Mouse (Mus musculus) small intestine, adult 2 months (tissue): ENCODE measurements around the gene Pdxp. TPM values are rescaled to one million over a fixed set of nuclear protein-coding genes. Genes with fewer than 3 reads are reported as not detected.

Experiments used
- H3K27ac ChIP-seq: fragments of 200-500 bp; 2 replicates; pipeline ENCODE4 v1.5.1; 2012; ENCODE audit warnings: low read depth, low read length, control low read depth, inconsistent platforms; ENCODE audit not compliant: insufficient read depth
- H3K27me3 ChIP-seq: fragments of 200-500 bp; 2 replicates; pipeline ENCODE4 v1.6.1; 2012; ENCODE audit warnings: mild to moderate bottlenecking, moderate library complexity, low read length, inconsistent platforms; ENCODE audit not compliant: control insufficient read depth, insufficient read depth
- H3K36me3 ChIP-seq: fragments of 200-500 bp; 2 replicates; pipeline ENCODE4 v1.6.1; 2012; ENCODE audit warnings: mild to moderate bottlenecking, low read length, control low read depth, inconsistent platforms; ENCODE audit not compliant: control insufficient read depth, insufficient read depth
- H3K4me1 ChIP-seq: fragments of 200-500 bp; 2 replicates; pipeline ENCODE4 v1.6.1; 2012; ENCODE audit warnings: low read length, inconsistent platforms, mixed read lengths; ENCODE audit not compliant: control insufficient read depth, insufficient read depth, insufficient read length
- H3K4me3 ChIP-seq: fragments of 200-500 bp; 2 replicates; pipeline ENCODE4 v1.5.1; 2012; ENCODE audit warnings: low read depth, mild to moderate bottlenecking, control low read depth, inconsistent platforms, low read length, moderate library complexity
- CTCF ChIP-seq: fragments of 200-500 bp; IDR thresholded peaks from 2 replicates; pipeline ENCODE4 v1.5.1; 2012; ENCODE audit warnings: low read depth, mild to moderate bottlenecking, control low read depth, inconsistent platforms, low read length, moderate library complexity, mixed read lengths; ENCODE audit not compliant: insufficient replicate concordance, insufficient read length; ENCODE audit errors: extremely low read depth
- POLR2A ChIP-seq: fragments of 200-500 bp; IDR thresholded peaks from 2 replicates; pipeline ENCODE4 v1.6.1; 2012; ENCODE audit warnings: low read depth, mild to moderate bottlenecking, control low read depth, inconsistent platforms, low read length, moderate library complexity
- WGBS: fragments of 180-500 bp; shearing (Covaris S2); methylation state at CpG from one replicate; pipeline ENCODE4 v1.1.7; 2018; 5-methylcytosine and 5-hydroxymethylcytosine counted together
- polyA plus RNA-seq: library from polyadenylated mRNA; depleted of rRNA; stranded (reverse); fragments of >200 nt; gene quantifications from 2 replicates; pipeline ENCODE4 v1.2.3, GENCODE M21; 2012

Pdxp gene
- polyA plus RNA-seq, 1 experiment: 4.2 TPM

GRCm38 (mm10) chr15:78930801-78931426, 17.2 kb downstream of the Pdxp start:
- peaks cover 8% of the 10 kb centered on the region for H3K4me1 ChIP-seq
- H3K27ac ChIP-seq: no peak overlapping the region
- H3K36me3 ChIP-seq: no peaks in the 10 kb centered on the region
- no peaks in the 10 kb centered on the region for H3K27me3 ChIP-seq
- WGBS: 94% methylated on average over 7 of the region's 7 CpGs
- TF ChIP-seq CTCF: no peak
- TF ChIP-seq POLR2A: no peak
- H3K4me3 ChIP-seq: no peak overlapping the region

GRCm38 (mm10) chr15:78931577-78931976, 17.9 kb downstream of the Pdxp start:
- no peaks in the 10 kb centered on the region for H3K27me3 ChIP-seq
- peak; percentile 77; the same call in 1 of the 2 replicates for TF ChIP-seq CTCF
- no peak for TF ChIP-seq POLR2A
- H3K36me3 ChIP-seq: no peaks in the 10 kb centered on the region
- H3K4me1 ChIP-seq: peaks cover 5% of the 10 kb centered on the region; the same call in 1 of the 2 replicates
- no peak overlapping the region for H3K4me3 ChIP-seq
- under 1% methylated on average over 3 of the region's 3 CpGs for WGBS
- no peak overlapping the region for H3K27ac ChIP-seq

GRCm38 (mm10) chr15:78934784-78935320, 21.1 kb downstream of the Pdxp start, which contains the start of gene Nol12:
Nol12 (plus strand) TSS chr15:78934933.
- Histone ChIP-seq H3K36me3 (peaks cover 7% of the 10 kb centered on the region; the same call in 1 of the 2 replicates), H3K4me1 (peaks cover 2% of the 10 kb centered on the region; the same call in 1 of the 2 replicates), H3K27ac (peak within 1 kb of the TSS; percentile 68), H3K4me3 (peak within 1 kb of the TSS; percentile 97), H3K27me3 (no peaks in the 10 kb centered on the region)
- under 1% methylated on average over 42 of the region's 42 CpGs for WGBS
- peak; percentile 10; the same call in 1 of the 2 replicates for TF ChIP-seq CTCF
- TF ChIP-seq POLR2A: peak; percentile 48; the same call in 1 of the 2 replicates

- peaks cover 2% of the 10 kb centered on the region; the same call in 1 of the 2 replicates for H3K4me1 ChIP-seq
- H3K36me3 ChIP-seq: peaks cover 22% of the 10 kb centered on the region
- 88% methylated on average over 12 of the region's 12 CpGs for WGBS
- H3K27ac ChIP-seq: no peak overlapping the region
- TF ChIP-seq POLR2A (no peak), CTCF (no peak)
- no peaks in the 10 kb centered on the region for H3K27me3 ChIP-seq
- no peak overlapping the region for H3K4me3 ChIP-seq
Observed at GRCm38 (mm10) chr15:78936403-78936802, 22.7 kb downstream of the Pdxp start.

- Histone ChIP-seq H3K27me3 (no peaks in the 10 kb centered on the region), H3K4me1 (peaks cover 2% of the 10 kb centered on the region; the same call in 1 of the 2 replicates), H3K36me3 (peaks cover 22% of the 10 kb centered on the region), H3K27ac (no peak overlapping the region), H3K4me3 (no peak overlapping the region)
- WGBS: 90% methylated on average over 10 of the region's 10 CpGs
- TF ChIP-seq POLR2A: no peak
- TF ChIP-seq CTCF: no peak
Observed at GRCm38 (mm10) chr15:78937311-78937710, 23.6 kb downstream of the Pdxp start.

- Histone ChIP-seq H3K4me3 (no peak overlapping the region), H3K36me3 (peaks cover 22% of the 10 kb centered on the region), H3K27me3 (no peaks in the 10 kb centered on the region), H3K4me1 (peaks cover 2% of the 10 kb centered on the region; the same call in 1 of the 2 replicates), H3K27ac (no peak overlapping the region)
- WGBS: 91% methylated on average over 2 of the region's 2 CpGs
- TF ChIP-seq POLR2A (no peak), CTCF (no peak)
Observed at GRCm38 (mm10) chr15:78937963-78938362, 24.2 kb downstream of the Pdxp start.

- TF ChIP-seq POLR2A: no peak
- TF ChIP-seq CTCF: no peak
- no peaks in the 10 kb centered on the region for H3K27me3 ChIP-seq
- peaks cover 2% of the 10 kb centered on the region; the same call in 1 of the 2 replicates for H3K4me1 ChIP-seq
- no peak overlapping the region for H3K27ac ChIP-seq
- peaks cover 22% of the 10 kb centered on the region for H3K36me3 ChIP-seq
- 91% methylated on average over 13 of the region's 13 CpGs for WGBS
- no peak overlapping the region for H3K4me3 ChIP-seq
Observed at GRCm38 (mm10) chr15:78940325-78940724, 26.6 kb downstream of the Pdxp start.
